Mouse (Mus musculus) MEL (cell line): ENCODE measurements around the gene Rgs8. TPM values are rescaled to one million over a fixed set of nuclear protein-coding genes. Genes with fewer than 3 reads are reported as not detected.

Source experiments
- DNase-seq: peaks from one replicate; pipeline ENCODE4 v3.0.0; 2011; ENCODE audit warnings: low read depth, low spot score
- H3K27ac ChIP-seq: 2 replicates; pipeline ENCODE4 v1.5.1; 2012; ENCODE audit warnings: low read depth, mild to moderate bottlenecking, control low read depth, low read length, moderate library complexity; ENCODE audit not compliant: control insufficient read depth
- H3K27me3 ChIP-seq, 2 experiments: fragments of 150-350 bp in 1 of 2; sonication (generic) in 1 of 2; 2 replicates each; pipeline ENCODE4 v1.6.1; 2012; ENCODE audit warnings: low read length in 2 of 2, mild to moderate bottlenecking in 2 of 2, improper control_type of control experiment in 1 of 2, moderate library complexity in 1 of 2; ENCODE audit not compliant: insufficient read depth in 2 of 2, control insufficient read depth in 1 of 2
- H3K36me3 ChIP-seq, 2 experiments: 2 replicates each; pipeline ENCODE4 v1.6.1; 2012 to 2014; ENCODE audit warnings: low read length in 2 of 2, improper control_type of control experiment in 1 of 2, inconsistent platforms in 1 of 2, mild to moderate bottlenecking in 1 of 2; ENCODE audit not compliant: insufficient read depth in 2 of 2, control insufficient read depth in 1 of 2
- H3K4me1 ChIP-seq, 2 experiments: fragments of 150-350 bp in 1 of 2; sonication (generic) in 1 of 2; 2 replicates each; pipeline ENCODE4 v1.6.1; 2012; ENCODE audit warnings: low read length in 2 of 2, improper control_type of control experiment in 1 of 2, mild to moderate bottlenecking in 1 of 2; ENCODE audit not compliant: insufficient read depth in 2 of 2, control insufficient read depth in 1 of 2
- H3K4me3 ChIP-seq, 2 experiments: fragments of 150-350 bp in 1 of 2; sonication (generic) in 1 of 2; 2 replicates each; pipeline ENCODE4 v1.5.1; 2012; ENCODE audit warnings: low read depth in 2 of 2, low read length in 2 of 2, mild to moderate bottlenecking in 2 of 2, moderate library complexity in 2 of 2, control low read depth in 1 of 2, improper control_type of control experiment in 1 of 2; ENCODE audit not compliant: control insufficient read depth in 1 of 2, insufficient read depth in 1 of 2
- H3K79me2 ChIP-seq: 2 replicates; pipeline ENCODE4 v1.6.1; 2012; ENCODE audit warnings: mild to moderate bottlenecking, low read length, moderate library complexity; ENCODE audit not compliant: control insufficient read depth, poor library complexity, insufficient read depth
- H3K9ac ChIP-seq: 2 replicates; pipeline ENCODE4 v1.6.1; 2012; ENCODE audit warnings: low read depth, mild to moderate bottlenecking, control low read depth, low read length, moderate library complexity; ENCODE audit not compliant: control insufficient read depth, poor library complexity, severe bottlenecking
- H3K9me3 ChIP-seq: fragments of 150-350 bp; sonication (generic); replicated peaks from 2 replicates; pipeline ENCODE4 v1.6.1; 2012; ENCODE audit warnings: mild to moderate bottlenecking, low read length, improper control_type of control experiment, moderate library complexity; ENCODE audit not compliant: insufficient read depth
- CTCF ChIP-seq, 3 experiments: IDR thresholded peaks in 2 of 3; conservative IDR thresholded peaks in 1 of 3; 2 replicates each; pipeline ENCODE4 v1.5.1; 2011 to 2012; ENCODE audit warnings: low read length in 3 of 3, low read depth in 2 of 3, mild to moderate bottlenecking in 2 of 3, improper control_type of control experiment in 1 of 3, inconsistent platforms in 1 of 3, mixed read lengths in 1 of 3, moderate library complexity in 1 of 3; ENCODE audit not compliant: control insufficient read depth in 1 of 3, insufficient read depth in 1 of 3, poor library complexity in 1 of 3, severe bottlenecking in 1 of 3
- EP300 ChIP-seq, 2 experiments: IDR thresholded peaks; 2 replicates each; pipeline ENCODE4 v1.6.1; 2011; ENCODE audit warnings: improper control_type of control experiment in 2 of 2, low read length in 2 of 2, low read depth in 1 of 2, mild to moderate bottlenecking in 1 of 2
- GABPA ChIP-seq: IDR thresholded peaks from 2 replicates; pipeline ENCODE4 v1.6.1; 2012; ENCODE audit warnings: low read depth, mild to moderate bottlenecking, inconsistent platforms, low read length, improper control_type of control experiment, moderate library complexity
- GATA1 ChIP-seq: IDR thresholded peaks from 2 replicates; pipeline ENCODE4 v1.6.1; 2011; ENCODE audit warnings: low read depth, low read length, improper control_type of control experiment
- KAT2A ChIP-seq: conservative IDR thresholded peaks from 2 replicates; pipeline ENCODE4 v1.6.1; 2012; ENCODE audit warnings: low read depth, low read length, improper control_type of control experiment, inconsistent platforms
- MAX ChIP-seq: IDR thresholded peaks from 2 replicates; pipeline ENCODE4 v1.6.1; 2011; ENCODE audit warnings: low read length, improper control_type of control experiment
- MEF2A ChIP-seq: IDR thresholded peaks from 2 replicates; pipeline ENCODE4 v1.6.1; 2014; ENCODE audit warnings: low read depth, mild to moderate bottlenecking, inconsistent platforms, low read length, improper control_type of control experiment; ENCODE audit not compliant: poor library complexity, insufficient replicate concordance, severe bottlenecking; ENCODE audit errors: extremely low read depth
- MXI1 ChIP-seq: IDR thresholded peaks from 2 replicates; pipeline ENCODE4 v1.6.1; 2011; ENCODE audit warnings: mild to moderate bottlenecking, low read depth, low read length, improper control_type of control experiment
- MYC ChIP-seq: IDR thresholded peaks from 2 replicates; pipeline ENCODE4 v1.6.1; 2011; ENCODE audit warnings: low read depth, mild to moderate bottlenecking, low read length, improper control_type of control experiment, moderate library complexity
- NELFE ChIP-seq: IDR thresholded peaks from 2 replicates; pipeline ENCODE4 v1.6.1; 2011; ENCODE audit warnings: low read depth, low read length, improper control_type of control experiment
- POLR2AphosphoS2 ChIP-seq: IDR thresholded peaks from 2 replicates; pipeline ENCODE4 v1.6.1; 2011; ENCODE audit warnings: low read length, improper control_type of control experiment
- POLR2AphosphoS5 ChIP-seq: IDR thresholded peaks from 2 replicates; pipeline ENCODE4 v1.6.1; 2012; ENCODE audit warnings: low read depth, borderline replicate concordance, mild to moderate bottlenecking, inconsistent platforms, low read length, moderate library complexity, mixed read lengths
- RAD21 ChIP-seq: IDR thresholded peaks from 2 replicates; pipeline ENCODE4 v1.6.1; 2011; ENCODE audit warnings: mild to moderate bottlenecking, low read depth, low read length, improper control_type of control experiment
- RCOR1 ChIP-seq: IDR thresholded peaks from 2 replicates; pipeline ENCODE4 v1.6.1; 2012; ENCODE audit warnings: low read depth, mild to moderate bottlenecking, inconsistent platforms, low read length, improper control_type of control experiment
- SIN3A ChIP-seq: IDR thresholded peaks from 2 replicates; pipeline ENCODE4 v1.6.1; 2012; ENCODE audit warnings: low read length, improper control_type of control experiment, inconsistent platforms
- TAL1 ChIP-seq: IDR thresholded peaks from 2 replicates; pipeline ENCODE4 v1.6.1; 2012; ENCODE audit warnings: mild to moderate bottlenecking, inconsistent platforms, low read length, moderate library complexity, mixed read lengths
- TBP ChIP-seq: IDR thresholded peaks from 2 replicates; pipeline ENCODE4 v1.8.0; 2011; ENCODE audit warnings: low read depth, low read length, improper control_type of control experiment
- UBTF ChIP-seq: IDR thresholded peaks from 2 replicates; pipeline ENCODE4 v1.6.1; 2012; ENCODE audit warnings: low read depth, mild to moderate bottlenecking, inconsistent platforms, low read length, improper control_type of control experiment, moderate library complexity, borderline replicate concordance; ENCODE audit not compliant: insufficient read depth
- USF1 ChIP-seq: IDR thresholded peaks from 2 replicates; pipeline ENCODE4 v1.6.1; 2014; ENCODE audit warnings: low read depth, mild to moderate bottlenecking, inconsistent platforms, low read length, improper control_type of control experiment, moderate library complexity
- ZC3H11A ChIP-seq: IDR thresholded peaks from 2 replicates; pipeline ENCODE4 v1.6.1; 2012; ENCODE audit warnings: low read depth, mild to moderate bottlenecking, inconsistent platforms, low read length, improper control_type of control experiment
- polyA plus RNA-seq, 2 experiments: library from polyadenylated mRNA; stranded (reverse) in 1 of 2; unstranded in 1 of 2; fragments of >175 nt in 1 of 2; fragments of >200 nt in 1 of 2; gene quantifications; 2 replicates each; pipeline versions ENCODE4 v1.2.1 to v1.2.4; 2012; ENCODE audit warnings: low replicate concordance in 2 of 2, low read depth in 1 of 2; ENCODE audit not compliant: insufficient read length in 2 of 2, insufficient read depth in 1 of 2, missing spikeins in 1 of 2
- total RNA-seq: library from RNA; depleted of rRNA; stranded (reverse); fragments of 300-350 nt; gene quantifications from 2 replicates; pipeline ENCODE4 v1.2.3, GENCODE M21; 2012

Gene Rgs8
- total and polyA plus RNA-seq, 3 experiments: not detected

DNA sequence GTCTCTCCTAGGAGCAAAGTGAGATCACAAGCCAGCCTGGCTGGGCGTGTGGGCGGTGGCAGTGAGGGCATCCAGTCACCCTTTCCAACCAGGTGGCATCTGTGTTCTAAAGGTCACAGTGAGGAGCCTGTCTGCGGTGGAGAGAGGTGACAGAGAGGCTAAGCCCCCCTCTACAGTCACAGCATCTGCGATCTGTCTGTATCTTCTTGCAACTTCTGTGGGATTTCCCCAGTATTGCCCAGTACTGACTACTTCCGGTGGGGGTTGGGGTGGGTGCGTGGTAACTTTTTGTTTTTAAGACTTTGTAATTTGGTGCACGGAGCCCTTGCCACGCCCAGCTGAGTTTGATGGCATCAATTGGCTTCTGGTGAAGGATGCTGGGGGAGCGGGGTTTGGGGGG lies 70.6 kb downstream of the Rgs8 start:
- TF ChIP-seq POLR2AphosphoS2 (no peak), GABPA (no peak), NELFE (no peak), EP300 (IDR thresholded peaks at IDR 0.05; ENCODE audit: low read depth in 1 of 2, low read length in 2 of 2) (no peak), USF1 (no peak), SIN3A (no peak), KAT2A (no peak), ZC3H11A (no peak)
- H3K4me3 ChIP-seq: no peak overlapping the region
- H3K79me2 ChIP-seq: no peaks in the 10 kb centered on the region
- no peak overlapping the region for H3K27ac ChIP-seq
- no peaks in the 10 kb centered on the region for H3K4me1 ChIP-seq
- no peaks in the 10 kb centered on the region; a peak in 1 of 4 replicates for H3K27me3 ChIP-seq
- H3K9me3 ChIP-seq: no peaks in the 10 kb centered on the region
- H3K36me3 ChIP-seq: no peaks in the 10 kb centered on the region
- H3K9ac ChIP-seq: no peak overlapping the region
- DNase-seq: no peak

DNA sequence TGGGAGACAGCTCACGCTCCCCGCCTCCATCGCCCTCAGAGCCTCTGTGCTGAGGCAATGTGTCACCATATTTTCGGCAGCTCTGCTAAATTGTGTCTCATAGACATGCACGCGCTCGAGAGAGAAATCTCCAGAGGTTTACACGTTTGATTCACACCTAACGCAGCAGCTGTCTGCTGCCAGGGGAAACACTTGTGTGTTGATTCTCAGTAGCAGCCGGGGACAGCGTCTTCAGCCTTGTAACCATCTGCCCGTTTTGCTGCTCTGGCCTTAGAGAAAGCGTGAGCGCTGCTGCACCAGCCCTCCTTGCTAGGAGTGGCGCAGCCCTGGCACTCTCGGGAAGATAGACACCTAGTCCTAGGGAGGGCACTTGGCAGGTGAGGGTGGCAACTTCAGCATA lies 73.8 kb downstream of the Rgs8 start:
- Histone ChIP-seq H3K9ac (no peak overlapping the region), H3K36me3 (no peaks in the 10 kb centered on the region), H3K4me3 (no peak overlapping the region), H3K4me1 (no peaks in the 10 kb centered on the region), H3K27me3 (no peaks in the 10 kb centered on the region; a peak in 1 of 4 replicates), H3K27ac (no peak overlapping the region), H3K9me3 (no peaks in the 10 kb centered on the region), H3K79me2 (no peaks in the 10 kb centered on the region)
- no peak for TF ChIP-seq MAX
- TF ChIP-seq GATA1: no peak
- no peak for TF ChIP-seq RAD21
- DNase-seq: no peak

DNA sequence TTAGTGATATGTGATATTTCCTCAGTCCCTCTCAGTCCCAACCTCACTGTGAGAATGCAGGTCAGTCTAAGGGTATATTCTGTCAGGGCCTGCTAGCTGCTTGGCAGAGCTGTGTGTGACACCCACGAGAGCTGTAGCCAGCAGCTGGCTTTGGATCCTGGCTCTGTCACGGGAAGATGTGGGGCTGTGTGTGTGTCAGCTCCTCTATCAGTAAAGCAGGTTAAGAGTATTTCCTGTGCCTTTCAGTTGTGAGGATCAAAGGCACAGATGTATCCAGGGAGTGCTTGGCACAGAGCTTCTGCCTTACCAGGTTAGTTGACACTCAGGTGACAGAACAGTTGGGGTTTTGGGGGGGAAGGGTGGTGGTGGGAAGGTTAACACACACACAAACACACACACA lies 77.0 kb downstream of the Rgs8 start:
- Histone ChIP-seq H3K79me2 (no peaks in the 10 kb centered on the region), H3K9me3 (no peaks in the 10 kb centered on the region), H3K9ac (no peak overlapping the region), H3K27ac (no peak overlapping the region), H3K4me1 (no peaks in the 10 kb centered on the region), H3K4me3 (no peak overlapping the region), H3K27me3 (no peaks in the 10 kb centered on the region), H3K36me3 (no peaks in the 10 kb centered on the region)
- TF ChIP-seq CTCF (IDR thresholded peaks at IDR 0.05 in 2 of 3, conservative IDR thresholded peaks at IDR 0.05 in 1 of 3; ENCODE audit: control insufficient read depth in 1 of 3, insufficient read depth in 1 of 3, low read depth in 2 of 3, low read length in 3 of 3, poor library complexity in 1 of 3, severe bottlenecking in 1 of 3) (no peak), MYC (no peak), UBTF (no peak), TAL1 (no peak), TBP (no peak), RCOR1 (no peak), POLR2AphosphoS5 (no peak), MXI1 (no peak), NELFE (no peak), MEF2A (no peak), EP300 (IDR thresholded peaks at IDR 0.05; ENCODE audit: low read depth in 1 of 2, low read length in 2 of 2) (no peak), ZC3H11A (no peak)
- DNase-seq: no peak
